Mouse (Mus musculus) gastrocnemius, postnatal 10 days (tissue): ENCODE data around the gene Map3k5. TPM values are rescaled to one million over a fixed set of nuclear protein-coding genes. Genes with fewer than 3 reads are reported as not detected.

ENCODE experiments used
- DNase-seq: peaks from one replicate; pipeline ENCODE4 v3.0.0; 2021; ENCODE audit warnings: mixed read lengths
- total RNA-seq, 2 experiments: library from RNA; stranded (reverse); gene quantifications; 2 replicates each; pipeline ENCODE4 v1.2.3; 2021

Gene Map3k5
- total RNA-seq, 2 experiments from 2014 or later = 9.5 to 10.3 TPM

GRCm38 (mm10) chr10:20056859-20057644 is 122.8 kb downstream of the Map3k5 start:
- no peak for DNase-seq

DNA sequence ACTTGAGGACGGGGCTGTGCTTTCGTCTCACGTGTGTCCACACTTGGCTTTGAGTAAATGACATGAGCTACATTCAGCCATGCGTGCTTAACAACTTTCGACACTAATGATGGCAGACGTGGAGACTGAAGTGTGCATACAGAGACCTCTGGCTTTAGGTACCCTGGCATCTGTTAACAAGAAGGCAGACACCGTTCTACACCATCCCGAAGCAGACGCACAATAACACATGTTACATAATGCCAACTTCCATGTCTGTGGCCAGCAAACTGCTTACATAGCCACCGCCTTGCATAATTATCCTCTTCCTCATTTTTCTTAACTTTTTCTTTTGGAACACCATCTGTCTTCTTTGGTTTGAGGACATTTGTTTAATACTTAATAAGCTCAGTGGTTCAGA is 123.8 kb downstream of the Map3k5 start:
- no peak for DNase-seq

GRCm38 (mm10) chr10:20058841-20059240 is 124.6 kb downstream of the Map3k5 start:
- DNase-seq = no peak

- peak; percentile 21 for DNase-seq
Measured at GRCm38 (mm10) chr10:20060320-20060970, 126.2 kb downstream of the Map3k5 start.

- peak; percentile 22 for DNase-seq
Measured at GRCm38 (mm10) chr10:20064556-20065207, 130.4 kb downstream of the Map3k5 start.

DNA sequence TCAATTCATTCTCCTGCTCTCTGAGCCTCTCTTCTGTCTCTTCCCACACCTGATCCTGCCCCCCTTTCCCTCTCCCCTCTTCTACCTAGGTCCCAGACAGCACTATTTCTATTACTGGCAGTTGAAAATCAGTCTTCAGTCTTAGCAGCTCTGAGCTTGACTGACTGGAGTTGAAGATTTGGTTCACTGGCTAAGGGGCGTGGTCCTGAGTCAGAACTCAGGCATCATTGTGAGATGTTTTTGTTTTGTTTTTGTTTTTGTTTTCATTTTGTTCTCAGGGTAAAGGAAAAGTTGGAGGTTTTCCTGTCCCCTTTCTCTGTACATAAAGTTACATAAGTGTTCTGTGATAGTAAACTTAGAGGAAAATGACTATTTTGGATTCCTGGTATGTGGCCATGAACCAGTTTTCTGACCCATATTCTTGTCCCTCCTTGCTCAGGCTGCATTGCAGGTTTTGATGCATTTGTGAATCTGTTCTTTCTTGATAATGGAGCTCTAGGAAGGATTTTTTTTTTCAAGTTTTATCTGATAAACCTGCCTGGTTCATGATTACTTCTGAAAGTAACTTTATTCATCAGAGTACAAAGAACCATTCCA is 131.9 kb downstream of the Map3k5 start:
- DNase-seq = no peak

DNA sequence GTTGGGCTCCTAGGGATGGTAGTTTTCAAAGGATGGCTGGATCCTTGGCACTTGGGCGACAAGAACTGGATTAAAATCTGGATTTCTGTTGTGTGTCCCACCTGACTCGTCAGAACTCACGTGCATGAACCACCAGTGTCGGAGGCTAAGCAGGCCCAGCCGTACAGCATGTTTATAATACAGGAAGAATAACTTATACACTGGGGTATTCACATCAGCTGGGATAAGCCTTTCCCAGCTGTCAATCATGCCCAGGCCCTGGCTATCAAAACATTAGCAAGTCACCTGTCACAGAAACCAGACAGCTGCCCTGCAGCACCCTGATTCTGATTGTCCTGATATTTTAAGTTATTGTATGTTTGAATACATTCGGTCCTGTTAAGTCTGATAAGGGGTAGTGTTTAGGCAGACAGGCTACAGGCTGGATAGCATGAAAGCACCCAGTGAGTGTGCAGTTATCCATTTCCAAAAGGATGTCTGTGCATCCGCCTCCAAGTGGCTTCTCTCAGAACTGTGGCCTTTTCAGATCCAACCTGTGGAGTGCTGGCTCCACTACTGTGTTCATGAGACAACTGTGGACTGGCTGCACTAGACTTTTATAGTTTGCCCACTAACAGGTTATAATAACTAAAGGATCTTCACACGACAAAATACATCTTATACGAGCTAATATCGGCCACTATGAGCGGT is 135.6 kb downstream of the Map3k5 start:
- no peak for DNase-seq

- no peak for DNase-seq
Measured at GRCm38 (mm10) chr10:20070576-20071109, 136.4 kb downstream of the Map3k5 start.

DNA sequence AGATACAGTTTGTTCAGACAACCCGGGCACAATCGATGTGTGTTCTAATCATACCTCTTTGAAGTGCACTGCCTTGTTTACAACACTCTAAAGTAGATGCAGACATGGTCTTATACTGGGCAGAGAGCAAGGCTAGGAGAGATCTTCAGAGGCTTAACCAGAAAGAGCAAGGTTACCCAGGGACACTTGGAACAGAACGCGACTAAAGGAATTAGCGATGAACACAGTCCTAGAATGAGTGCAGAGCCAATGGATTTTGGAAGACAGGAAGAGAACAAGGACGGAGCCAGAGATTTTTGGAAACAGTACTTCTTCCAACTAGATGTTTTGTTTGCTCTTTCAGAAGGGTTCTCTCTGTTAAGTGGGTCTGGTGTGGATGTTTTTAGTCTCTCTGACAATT is 137.4 kb downstream of the Map3k5 start:
- no peak for DNase-seq

GRCm38 (mm10) chr10:20073236-20073893 is 139.1 kb downstream of the Map3k5 start:
- peak; percentile 72 for DNase-seq

GRCm38 (mm10) chr10:20076541-20077469 is 142.5 kb downstream of the Map3k5 start:
- DNase-seq = no peak

- DNase-seq = no peak
Measured at GRCm38 (mm10) chr10:20078350-20078749, 144.1 kb downstream of the Map3k5 start.

GRCm38 (mm10) chr10:20087841-20088240 is 153.6 kb downstream of the Map3k5 start:
- no peak for DNase-seq

- no peak for DNase-seq
Measured at GRCm38 (mm10) chr10:20089026-20089425, 154.8 kb downstream of the Map3k5 start.

GRCm38 (mm10) chr10:20090171-20090570 is 155.9 kb downstream of the Map3k5 start:
- no peak for DNase-seq

GRCm38 (mm10) chr10:20091416-20091815 is 157.1 kb downstream of the Map3k5 start:
- no peak for DNase-seq

GRCm38 (mm10) chr10:20092371-20092770 is 158.1 kb downstream of the Map3k5 start:
- DNase-seq = no peak

DNA sequence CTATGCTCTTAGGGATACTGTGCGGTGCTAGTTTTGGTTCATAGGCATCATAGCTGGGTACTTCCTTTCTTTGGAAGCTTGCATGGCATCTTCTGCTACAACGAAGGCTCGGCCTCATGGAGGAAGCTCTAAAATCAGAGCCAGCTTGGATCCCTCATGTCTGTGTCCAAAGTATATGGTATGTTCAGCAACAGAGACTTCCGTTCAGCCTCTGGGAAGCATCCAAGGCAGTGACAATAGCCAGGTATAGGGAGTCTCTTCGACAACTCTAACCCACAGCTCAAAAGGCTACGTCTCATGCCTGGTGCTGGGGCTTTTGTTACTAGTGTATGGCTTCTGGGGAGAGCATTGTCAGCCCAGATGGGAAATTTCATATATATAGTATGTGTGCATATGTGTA is 167.2 kb downstream of the Map3k5 start:
- DNase-seq = no peak

GRCm38 (mm10) chr10:20104271-20104931 is 170.1 kb downstream of the Map3k5 start:
- no peak for DNase-seq

DNA sequence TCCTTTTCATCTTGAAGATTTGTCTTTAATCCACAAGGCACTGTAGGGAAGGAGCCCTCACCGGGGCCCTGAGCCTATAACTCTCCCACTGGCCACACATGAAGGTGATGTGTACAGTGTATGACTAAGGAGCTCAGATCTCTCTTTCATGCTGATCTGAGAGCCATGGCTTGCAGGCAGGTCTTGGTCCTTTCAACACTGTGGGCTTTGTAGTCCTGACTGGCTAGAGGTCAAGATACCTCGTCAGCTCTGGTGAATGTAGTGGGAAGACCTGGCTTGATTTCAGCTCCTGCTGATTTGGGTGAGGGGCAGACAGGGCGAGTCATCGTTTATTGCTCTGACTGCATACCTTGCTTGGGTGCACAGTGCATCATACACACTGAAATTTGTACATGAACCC is 171.3 kb downstream of the Map3k5 start:
- no peak for DNase-seq
